ENCODE assay signal across 8 mouse cellular contexts in genomic region chr15:31542013-31542958, GRCm38 (mm10). TPM values are rescaled to one million over a fixed set of nuclear protein-coding genes. Genes with fewer than 3 reads are reported as not detected.
A peak's percentile ranks its signal among the peaks of the same experiment; 100 is the strongest.
DNase-seq lines count a peak whose midpoint lies in the region; ATAC-seq lines count a peak whose summit lies in the region.

No protein-coding gene starts in this region.

- no peaks in the 10 kb centered on the region for H3K36me3 ChIP-seq in forebrain, embryonic 11.5 days (ENCODE audit: control insufficient read depth, insufficient read depth, low read length)
- no peaks in the 10 kb centered on the region for H3K36me3 ChIP-seq in forebrain, embryonic 16.5 days (ENCODE audit: control insufficient read depth, insufficient read depth)
- H3K36me3 ChIP-seq in megakaryocyte, embryonic 14.5 days (replicated peaks; ENCODE audit: low read length) = peaks cover 4% of the 10 kb centered on the region

- H3K4me1 ChIP-seq in forebrain, embryonic 11.5 days (replicated peaks; ENCODE audit: control insufficient read depth, insufficient read depth, low read length) = peaks cover 9% of the 10 kb centered on the region
- H3K4me1 ChIP-seq in forebrain, embryonic 16.5 days (replicated peaks; ENCODE audit: control insufficient read depth, insufficient read depth, low read length) = peaks cover 13% of the 10 kb centered on the region
- H3K4me1 ChIP-seq in megakaryocyte, embryonic 14.5 days = peaks cover 100% of the 10 kb centered on the region

- DNase-seq in forebrain, embryonic 11.5 days (ENCODE audit: low spot score) = peak; percentile 57
- peak; percentile 49 for DNase-seq in embryo, embryonic 9.5 days (ENCODE audit: extremely low spot score)
- DNase-seq in kidney, adult 8-10 months = peak; percentile 61 to 63
- DNase-seq in layer of hippocampus, adult 8-10 months (ENCODE audit: low spot score in 2 of 2) = no peak
- no peak for DNase-seq in gastrocnemius, postnatal 10 days

- H3K4me3 ChIP-seq in forebrain, embryonic 11.5 days (ENCODE audit: low read depth, low read length) = no peak overlapping the region
- H3K4me3 ChIP-seq in forebrain, embryonic 16.5 days (replicated peaks; ENCODE audit: low read length) = no peak overlapping the region
- peak overlapping the region; percentile 2 for H3K4me3 ChIP-seq in megakaryocyte, embryonic 14.5 days (replicated peaks)

- no peaks in the 10 kb centered on the region for H3K9me3 ChIP-seq in forebrain, embryonic 11.5 days (ENCODE audit: control insufficient read depth, low read length)
- H3K9me3 ChIP-seq in forebrain, embryonic 16.5 days (ENCODE audit: control insufficient read depth, low read length) = no peaks in the 10 kb centered on the region
- 0 out of 2 replicates have a peak, but pooled peaks cover 4% of the 10 kb centered on the region for H3K9me3 ChIP-seq in megakaryocyte, embryonic 14.5 days

- WGBS in forebrain, embryonic 11.5 days = 6% methylated on average over 10 of the region's 10 CpGs
- 5% methylated on average over 10 of the region's 10 CpGs for WGBS in forebrain, embryonic 16.5 days

- H3K27me3 ChIP-seq in forebrain, embryonic 11.5 days (ENCODE audit: control insufficient read depth, insufficient read depth, low read length) = no peaks in the 10 kb centered on the region
- H3K27me3 ChIP-seq in forebrain, embryonic 16.5 days (replicated peaks; ENCODE audit: control insufficient read depth, insufficient read depth, low read length) = no peaks in the 10 kb centered on the region
- no peaks in the 10 kb centered on the region for H3K27me3 ChIP-seq in megakaryocyte, embryonic 14.5 days (replicated peaks)

- H3K27ac ChIP-seq in forebrain, embryonic 11.5 days (ENCODE audit: low read depth, low read length) = peak overlapping the region; percentile 70; the same call in 1 of the 2 replicates
- H3K27ac ChIP-seq in forebrain, embryonic 16.5 days (ENCODE audit: low read length) = no peak overlapping the region

- H3K9ac ChIP-seq in forebrain, embryonic 11.5 days (ENCODE audit: low read length) = peak overlapping the region; percentile 29; the same call in 1 of the 2 replicates
- H3K9ac ChIP-seq in forebrain, embryonic 16.5 days (replicated peaks; ENCODE audit: low read depth, low read length) = no peak overlapping the region

- H3K4me2 ChIP-seq in forebrain, embryonic 11.5 days (ENCODE audit: low read depth, low read length, severe bottlenecking) = 0 out of 2 replicates have a peak overlapping the region, but pooled peaks have one; percentile 21
- no peak overlapping the region for H3K4me2 ChIP-seq in forebrain, embryonic 16.5 days (ENCODE audit: low read length)

- ATAC-seq in forebrain, embryonic 11.5 days (replicated peaks; ENCODE audit: low FRiP score) = peak; percentile 43
- ATAC-seq in forebrain, embryonic 16.5 days = no peak
- ATAC-seq in inflammation-experienced regulatory T-cells, adult 6 months = no peak

RNA-seq across cellular contexts. Expression of gene March6, which starts 11.4 kb away (rescaled TPM):
- 62.6 and 69.6 TPM in 2 replicates for polyA plus RNA-seq in forebrain, embryonic 11.5 days (2014; fragmentation: Nextera tagmentation; extraction: Ambion mirVana)
- 95.4 and 96.8 TPM in 2 replicates for polyA plus RNA-seq in forebrain, embryonic 16.5 days (2015; fragmentation: Nextera tagmentation; extraction: Ambion mirVana)
- 18.8 and 34.5 TPM in 2 replicates for polyA plus RNA-seq in megakaryocyte, embryonic 14.5 days (2012; ENCODE audit: insufficient read depth, low replicate concordance)
- polyA plus RNA-seq in inflammation-experienced regulatory T-cells, adult 6 months (2017; shearing (Covaris generic)) = 10 to 100 TPM; 21.4 to 25.1 (median 22.7) TPM
- total RNA-seq in layer of hippocampus, adult 8-10 months (2022) = 100 to 1,000 TPM; 177 to 194 (median 186) TPM
- 10 to 100 TPM; 69.4 to 75.0 TPM for total RNA-seq in gastrocnemius, postnatal 10 days (2021)

RNA-seq across cellular contexts. Expression of gene Cmbl, which starts 22.9 kb away (rescaled TPM):
- polyA plus RNA-seq in forebrain, embryonic 11.5 days (2014; fragmentation: Nextera tagmentation; extraction: Ambion mirVana) = 0.79 and 1.0 TPM in 2 replicates
- 8.6 and 8.9 TPM in 2 replicates for polyA plus RNA-seq in forebrain, embryonic 16.5 days (2015; fragmentation: Nextera tagmentation; extraction: Ambion mirVana)
- polyA plus RNA-seq in megakaryocyte, embryonic 14.5 days (2012; ENCODE audit: insufficient read depth, low replicate concordance) = not detected in 2 replicates
- not detected for polyA plus RNA-seq in inflammation-experienced regulatory T-cells, adult 6 months (2017; shearing (Covaris generic))
- 10 to 100 TPM; 17.4 to 21.0 (median 19.4) TPM for total RNA-seq in layer of hippocampus, adult 8-10 months (2022)
- total RNA-seq in gastrocnemius, postnatal 10 days (2021) = 10 to 100 TPM; 48.0 to 51.9 TPM

RNA-seq across cellular contexts. Expression of gene Cct5, which starts 59.3 kb away (rescaled TPM):
- 695 and 710 TPM in 2 replicates for polyA plus RNA-seq in forebrain, embryonic 11.5 days (2014; fragmentation: Nextera tagmentation; extraction: Ambion mirVana)
- 538 and 575 TPM in 2 replicates for polyA plus RNA-seq in forebrain, embryonic 16.5 days (2015; fragmentation: Nextera tagmentation; extraction: Ambion mirVana)
- 6.1 and 19.7 TPM in 2 replicates for polyA plus RNA-seq in megakaryocyte, embryonic 14.5 days (2012; ENCODE audit: insufficient read depth, low replicate concordance)
- polyA plus RNA-seq in inflammation-experienced regulatory T-cells, adult 6 months (2017; shearing (Covaris generic)) = 100 to 1,000 TPM; 381 to 446 (median 430) TPM
- total RNA-seq in layer of hippocampus, adult 8-10 months (2022) = 100 to 1,000 TPM; 206 to 227 (median 219) TPM
- total RNA-seq in gastrocnemius, postnatal 10 days (2021) = 100 to 1,000 TPM; 248 to 264 TPM

RNA-seq across cellular contexts. Expression of gene Fam173b, which starts 59.4 kb away (rescaled TPM):
- polyA plus RNA-seq in forebrain, embryonic 11.5 days (2014; fragmentation: Nextera tagmentation; extraction: Ambion mirVana) = 14.2 and 15.0 TPM in 2 replicates
- polyA plus RNA-seq in forebrain, embryonic 16.5 days (2015; fragmentation: Nextera tagmentation; extraction: Ambion mirVana) = 9.5 and 10.2 TPM in 2 replicates
- polyA plus RNA-seq in megakaryocyte, embryonic 14.5 days (2012; ENCODE audit: insufficient read depth, low replicate concordance) = 2.1 and 3.6 TPM in 2 replicates
- 10 to 100 TPM; 22.1 to 28.3 (median 25.9) TPM for polyA plus RNA-seq in inflammation-experienced regulatory T-cells, adult 6 months (2017; shearing (Covaris generic))
- 10 to 100 TPM; 11.4 to 16.8 (median 11.5) TPM for total RNA-seq in layer of hippocampus, adult 8-10 months (2022)
- 10 to 100 TPM; 11.4 to 12.6 TPM for total RNA-seq in gastrocnemius, postnatal 10 days (2021)

Comparison
In these comparisons a context has a peak if more than half of its experiments do, and no peak if none do; other contexts are left out.
1. DNase-seq: peak in forebrain, embryonic 11.5 days (single experiment), embryo, embryonic 9.5 days (single experiment) and kidney, adult 8-10 months (2 of 2); none in layer of hippocampus, adult 8-10 months (0 of 2) and gastrocnemius, postnatal 10 days (single experiment).
2. RNA of gene Cct5, which starts 59.3 kb away (polyA plus RNA-seq): 695 to 710 TPM in forebrain, embryonic 11.5 days, 538 to 575 TPM in forebrain, embryonic 16.5 days and 381 to 446 TPM in inflammation-experienced regulatory T-cells, adult 6 months; 6.1 to 19.7 TPM in megakaryocyte, embryonic 14.5 days; every median in the first group is over 10 times any median in the second.